Mouse (Mus musculus): ENCODE measurements at regions not wholly inside any gene's neighbourhood (a gene's known extent, or its start where the extent isn't known, plus 50 kb on each side); places are given as distances from the start of the nearest gene placed in this dataset.

DNA sequence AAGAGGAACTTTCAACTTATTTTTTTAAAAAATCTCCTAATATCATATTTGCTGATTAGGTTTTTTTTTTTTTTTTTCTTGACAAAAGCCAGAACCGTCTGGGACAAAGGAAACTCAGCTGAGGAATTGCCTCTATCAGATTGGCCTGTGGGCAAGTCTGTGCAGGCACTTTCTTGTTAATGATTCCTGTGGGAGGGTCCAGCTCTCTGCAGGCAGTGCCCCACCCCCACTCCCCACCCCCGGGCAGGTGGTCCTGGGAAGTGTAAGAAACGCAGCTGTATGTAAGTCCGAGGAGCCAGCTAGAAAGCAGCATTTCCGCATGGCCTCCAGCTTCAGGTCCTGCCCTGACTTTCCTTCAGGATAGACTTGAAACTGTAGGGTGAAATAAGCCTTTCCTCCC lies 377.7 kb downstream of the Sox2 start:
- Histone ChIP-seq H3K4me3 (replicated peaks; ENCODE audit: insufficient read depth, low read depth, low read length) (no peak overlapping the region), H3K4me1 (ENCODE audit: control insufficient read depth, insufficient read depth, low read length) (no peaks in the 10 kb centered on the region), H3K27ac (ENCODE audit: insufficient read depth, low read length) (no peak overlapping the region), H3K27me3 (ENCODE audit: control insufficient read depth, insufficient read depth, low read length) (no peaks in the 10 kb centered on the region)
- WGBS, result 42% methylated on average over 5 of the region's 5 CpGs
- no peak for TF ChIP-seq CTCF (IDR thresholded peaks at IDR 0.05; ENCODE audit: borderline replicate concordance, insufficient read depth, low read depth, low read length)
- TF ChIP-seq POLR2A (IDR thresholded peaks at IDR 0.05; ENCODE audit: borderline replicate concordance, insufficient read depth, low read length), result no peak
- DNase-seq, result no peak

GRCm38 (mm10) chr3:35029924-35030323 lies 379.7 kb downstream of the Sox2 start:
- no peak overlapping the region for H3K27ac ChIP-seq (ENCODE audit: insufficient read depth, low read length)
- H3K27me3 ChIP-seq (ENCODE audit: control insufficient read depth, insufficient read depth, low read length), result no peaks in the 10 kb centered on the region
- no peaks in the 10 kb centered on the region for H3K4me1 ChIP-seq (ENCODE audit: control insufficient read depth, insufficient read depth, low read length)
- H3K4me3 ChIP-seq (replicated peaks; ENCODE audit: insufficient read depth, low read depth, low read length), result no peak overlapping the region
- no peak for DNase-seq
- TF ChIP-seq CTCF (IDR thresholded peaks at IDR 0.05; ENCODE audit: borderline replicate concordance, insufficient read depth, low read depth, low read length), result no peak
- no peak for TF ChIP-seq POLR2A (IDR thresholded peaks at IDR 0.05; ENCODE audit: borderline replicate concordance, insufficient read depth, low read length)
- 87% methylated on average over 8 of the region's 8 CpGs for WGBS

DNA sequence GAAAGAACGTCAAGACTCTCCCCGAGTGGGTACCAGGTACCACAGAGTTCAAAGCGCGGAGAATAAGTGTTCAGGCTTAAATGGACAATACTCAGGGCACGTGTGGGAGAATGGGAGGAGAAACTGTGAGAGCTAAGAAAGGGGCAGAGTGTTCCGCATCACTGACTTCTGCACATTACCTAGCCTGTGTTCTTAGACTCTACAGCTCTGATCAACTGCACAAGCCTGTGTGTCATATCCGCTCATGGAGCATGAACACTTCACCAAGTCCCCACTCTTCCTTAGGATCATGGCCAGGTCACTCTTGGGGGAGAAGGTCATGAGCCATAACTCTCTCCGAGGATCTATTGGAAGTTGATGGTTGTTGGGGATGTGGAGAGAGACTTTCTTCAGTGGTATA lies 383.4 kb downstream of the Sox2 start:
- TF ChIP-seq POLR2A (IDR thresholded peaks at IDR 0.05; ENCODE audit: borderline replicate concordance, insufficient read depth, low read length) (no peak), CTCF (IDR thresholded peaks at IDR 0.05; ENCODE audit: borderline replicate concordance, insufficient read depth, low read depth, low read length) (no peak)
- Histone ChIP-seq H3K4me3 (replicated peaks; ENCODE audit: insufficient read depth, low read depth, low read length) (no peak overlapping the region), H3K27ac (ENCODE audit: insufficient read depth, low read length) (no peak overlapping the region), H3K27me3 (ENCODE audit: control insufficient read depth, insufficient read depth, low read length) (no peaks in the 10 kb centered on the region), H3K4me1 (ENCODE audit: control insufficient read depth, insufficient read depth, low read length) (no peaks in the 10 kb centered on the region)
- no peak for DNase-seq
- 68% methylated on average over 8 of the region's 8 CpGs for WGBS

DNA sequence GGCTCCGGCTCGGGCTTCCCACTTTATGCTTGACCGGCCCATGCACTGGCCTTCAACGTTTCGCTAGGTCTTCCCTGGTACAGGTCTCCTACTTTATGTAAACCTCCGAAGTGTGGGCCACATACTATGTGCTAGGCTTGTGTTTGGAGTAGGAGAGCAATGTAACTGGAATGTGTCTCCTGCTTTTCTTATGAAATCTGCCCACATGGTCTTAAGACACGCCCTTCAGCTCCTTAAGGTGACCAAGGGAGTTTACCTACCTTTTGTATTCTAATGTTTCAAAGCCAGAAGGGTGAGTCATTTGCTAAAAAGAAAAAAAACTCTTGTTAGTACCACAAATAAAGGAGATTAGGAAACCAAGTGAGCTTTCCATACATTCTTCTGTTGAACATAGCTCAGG lies 385.0 kb downstream of the Sox2 start:
- TF ChIP-seq POLR2A (IDR thresholded peaks at IDR 0.05; ENCODE audit: borderline replicate concordance, insufficient read depth, low read length) (no peak), CTCF (IDR thresholded peaks at IDR 0.05; ENCODE audit: borderline replicate concordance, insufficient read depth, low read depth, low read length) (no peak)
- Histone ChIP-seq H3K4me3 (replicated peaks; ENCODE audit: insufficient read depth, low read depth, low read length) (no peak overlapping the region), H3K27me3 (ENCODE audit: control insufficient read depth, insufficient read depth, low read length) (no peaks in the 10 kb centered on the region), H3K4me1 (ENCODE audit: control insufficient read depth, insufficient read depth, low read length) (no peaks in the 10 kb centered on the region), H3K27ac (ENCODE audit: insufficient read depth, low read length) (no peak overlapping the region)
- 91% methylated on average over 7 of the region's 7 CpGs for WGBS
- DNase-seq, result no peak

- DNase-seq, result no peak
- Histone ChIP-seq H3K4me3 (replicated peaks; ENCODE audit: insufficient read depth, low read depth, low read length) (no peak overlapping the region), H3K27me3 (ENCODE audit: control insufficient read depth, insufficient read depth, low read length) (no peaks in the 10 kb centered on the region), H3K27ac (ENCODE audit: insufficient read depth, low read length) (no peak overlapping the region), H3K4me1 (ENCODE audit: control insufficient read depth, insufficient read depth, low read length) (no peaks in the 10 kb centered on the region)
- TF ChIP-seq CTCF (IDR thresholded peaks at IDR 0.05; ENCODE audit: borderline replicate concordance, insufficient read depth, low read depth, low read length), result no peak
- no peak for TF ChIP-seq POLR2A (IDR thresholded peaks at IDR 0.05; ENCODE audit: borderline replicate concordance, insufficient read depth, low read length)
- WGBS, result 86% methylated on average over 2 of the region's 2 CpGs
Measured at GRCm38 (mm10) chr3:35043705-35044104, 393.5 kb downstream of the Sox2 start.

DNA sequence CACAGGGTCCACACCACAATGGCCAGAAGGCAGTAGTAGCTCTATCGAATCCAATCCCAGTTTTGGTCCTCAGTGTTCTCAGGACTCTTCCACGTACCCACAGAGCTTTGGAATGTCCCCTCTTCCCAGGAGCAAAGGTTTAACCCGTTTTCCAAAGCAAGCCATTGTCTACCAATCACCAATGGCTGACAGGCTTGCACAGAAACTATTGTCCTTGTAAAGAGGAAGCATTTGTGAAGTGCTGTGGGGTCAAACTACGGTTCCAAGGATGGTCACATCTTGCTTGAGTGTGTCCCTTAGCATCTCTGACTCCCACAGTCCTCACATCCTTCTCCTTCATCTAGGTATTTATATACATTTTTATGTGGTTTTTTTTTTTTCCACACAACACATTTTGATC lies 409.2 kb downstream of the Sox2 start:
- TF ChIP-seq CTCF (IDR thresholded peaks at IDR 0.05; ENCODE audit: borderline replicate concordance, insufficient read depth, low read depth, low read length), result no peak
- no peak for TF ChIP-seq POLR2A (IDR thresholded peaks at IDR 0.05; ENCODE audit: borderline replicate concordance, insufficient read depth, low read length)
- 44% methylated on average over 4 of the region's 4 CpGs for WGBS
- DNase-seq, result no peak
- Histone ChIP-seq H3K4me3 (replicated peaks; ENCODE audit: insufficient read depth, low read depth, low read length) (no peak overlapping the region), H3K27me3 (ENCODE audit: control insufficient read depth, insufficient read depth, low read length) (no peaks in the 10 kb centered on the region), H3K27ac (ENCODE audit: insufficient read depth, low read length) (no peak overlapping the region), H3K4me1 (ENCODE audit: control insufficient read depth, insufficient read depth, low read length) (no peaks in the 10 kb centered on the region)

DNA sequence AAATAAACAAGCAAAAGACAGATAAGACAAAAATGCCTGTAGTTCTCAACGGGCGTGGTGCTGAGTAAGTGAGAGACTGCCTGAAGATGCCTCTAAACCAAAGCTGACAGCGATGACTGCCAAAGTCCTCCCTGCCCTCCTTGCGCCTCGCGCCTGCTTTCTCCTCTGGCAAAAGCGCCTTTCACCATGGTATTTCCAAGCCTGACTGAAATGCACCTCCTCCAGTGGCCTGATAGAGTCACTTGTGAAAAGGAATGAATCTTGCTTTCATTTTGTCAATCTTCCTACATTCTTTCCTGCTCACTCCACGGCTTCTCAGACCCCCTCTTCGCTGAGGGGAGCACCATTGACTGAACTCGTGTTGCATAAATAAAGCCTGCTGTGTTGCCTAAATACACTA lies 409.8 kb downstream of the Sox2 start:
- no peaks in the 10 kb centered on the region for H3K27me3 ChIP-seq (ENCODE audit: control insufficient read depth, insufficient read depth, low read length)
- WGBS, result 19% methylated on average over 10 of the region's 10 CpGs
- TF ChIP-seq CTCF (IDR thresholded peaks at IDR 0.05; ENCODE audit: borderline replicate concordance, insufficient read depth, low read depth, low read length), result no peak
- no peak for TF ChIP-seq POLR2A (IDR thresholded peaks at IDR 0.05; ENCODE audit: borderline replicate concordance, insufficient read depth, low read length)
- no peak overlapping the region for H3K4me3 ChIP-seq (replicated peaks; ENCODE audit: insufficient read depth, low read depth, low read length)
- DNase-seq, result no peak
- H3K27ac ChIP-seq (ENCODE audit: insufficient read depth, low read length), result no peak overlapping the region
- H3K4me1 ChIP-seq (ENCODE audit: control insufficient read depth, insufficient read depth, low read length), result no peaks in the 10 kb centered on the region

DNA sequence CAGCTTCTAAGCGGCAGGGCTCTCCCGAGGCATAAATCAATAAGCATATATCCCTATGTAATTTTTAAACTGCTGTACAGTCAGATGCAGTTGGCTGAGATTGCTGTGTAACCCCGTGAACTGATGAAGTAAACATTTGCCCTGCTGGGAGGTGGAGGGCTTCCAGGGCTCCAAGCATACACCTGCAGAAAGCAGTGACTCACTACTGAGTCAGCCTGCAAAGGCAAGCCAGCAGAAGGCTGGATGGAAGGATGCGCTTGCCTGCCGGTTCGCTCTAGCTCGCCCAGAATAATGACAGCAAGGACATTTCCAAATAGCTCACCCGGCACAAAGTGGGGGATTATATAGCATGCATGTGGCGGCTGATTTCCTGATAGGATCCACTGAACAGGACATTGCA lies 416.6 kb downstream of the Sox2 start:
- 16% methylated on average over 9 of the region's 9 CpGs for WGBS
- H3K4me1 ChIP-seq (ENCODE audit: control insufficient read depth, insufficient read depth, low read length), result no peaks in the 10 kb centered on the region; the same call in 1 of the 2 replicates
- DNase-seq, result peak; percentile 60 to 87
- H3K27ac ChIP-seq (ENCODE audit: insufficient read depth, low read length), result no peak overlapping the region
- TF ChIP-seq CTCF (IDR thresholded peaks at IDR 0.05; ENCODE audit: borderline replicate concordance, insufficient read depth, low read depth, low read length), result no peak
- H3K27me3 ChIP-seq (ENCODE audit: control insufficient read depth, insufficient read depth, low read length), result no peaks in the 10 kb centered on the region
- H3K4me3 ChIP-seq (replicated peaks; ENCODE audit: insufficient read depth, low read depth, low read length), result peak overlapping the region; percentile 4
